In genomic region chr1:22533146-22534096, GRCm38 (mm10) we compare ENCODE assay signal across 8 mouse cellular contexts.
DNase-seq lines count a peak whose midpoint lies in the region; ATAC-seq and TF ChIP-seq lines count a peak whose summit lies in the region.

No protein-coding gene starts in this region.

- no peak for TF ChIP-seq POLR2A in testis, adult 2 months (IDR thresholded peaks at IDR 0.05; ENCODE audit: control insufficient read depth, low read depth, low read length)

- H3K27ac ChIP-seq in forebrain, embryonic 16.5 days (ENCODE audit: low read length) = peak overlapping the region; percentile 53; the same call in 1 of the 2 replicates
- H3K27ac ChIP-seq in midbrain, embryonic 11.5 days (ENCODE audit: low read depth, low read length) = peak overlapping the region; percentile 25; the same call in 1 of the 2 replicates
- no peak overlapping the region for H3K27ac ChIP-seq in testis, adult 2 months (ENCODE audit: control insufficient read depth, insufficient read depth, low read depth, low read length)

- H3K36me3 ChIP-seq in forebrain, embryonic 16.5 days (ENCODE audit: control insufficient read depth, insufficient read depth) = no peaks in the 10 kb centered on the region
- no peaks in the 10 kb centered on the region for H3K36me3 ChIP-seq in midbrain, embryonic 11.5 days (ENCODE audit: control insufficient read depth, insufficient read depth, low read length)
- H3K36me3 ChIP-seq in testis, adult 2 months (ENCODE audit: control insufficient read depth, insufficient read depth, low read length) = no peaks in the 10 kb centered on the region

- H3K4me1 ChIP-seq in forebrain, embryonic 16.5 days (replicated peaks; ENCODE audit: control insufficient read depth, insufficient read depth, low read length) = no peaks in the 10 kb centered on the region
- H3K4me1 ChIP-seq in midbrain, embryonic 11.5 days (ENCODE audit: control insufficient read depth, insufficient read depth, low read length) = no peaks in the 10 kb centered on the region
- H3K4me1 ChIP-seq in testis, adult 2 months (ENCODE audit: control insufficient read depth, insufficient read depth, low read length) = peaks cover 11% of the 10 kb centered on the region

- WGBS in forebrain, embryonic 16.5 days = under 1% methylated on average over 90 of the region's 112 CpGs
- WGBS in midbrain, embryonic 11.5 days = under 1% methylated on average over 100 of the region's 112 CpGs

- H3K9me3 ChIP-seq in forebrain, embryonic 16.5 days (ENCODE audit: control insufficient read depth, low read length) = no peaks in the 10 kb centered on the region
- H3K9me3 ChIP-seq in midbrain, embryonic 11.5 days (ENCODE audit: control insufficient read depth, low read length) = no peaks in the 10 kb centered on the region

- no peaks in the 10 kb centered on the region; the same call in 1 of the 2 replicates for H3K27me3 ChIP-seq in forebrain, embryonic 16.5 days (replicated peaks; ENCODE audit: control insufficient read depth, insufficient read depth, low read length)
- peaks cover 2% of the 10 kb centered on the region for H3K27me3 ChIP-seq in midbrain, embryonic 11.5 days (ENCODE audit: control insufficient read depth, insufficient read depth, low read length)
- H3K27me3 ChIP-seq in testis, adult 2 months (ENCODE audit: control insufficient read depth, insufficient read depth, low read length) = no peaks in the 10 kb centered on the region

- peak; percentile 39 to 54 for DNase-seq in left cerebral cortex, adult 18-20 months (ENCODE audit: low spot score in 2 of 2)
- no peak for DNase-seq in left cerebral cortex, adult 11 months (ENCODE audit: low spot score)
- peak; percentile 47 for DNase-seq in cerebellum, adult 9-10 months
- DNase-seq in kidney, postnatal 14 days = peak; percentile 4
- peak; percentile 96 for DNase-seq in midbrain, embryonic 11.5 days (ENCODE audit: low spot score, missing footprints)

- peak overlapping the region; percentile 96 for H3K4me2 ChIP-seq in forebrain, embryonic 16.5 days (ENCODE audit: low read length)
- peak overlapping the region; percentile 93 for H3K4me2 ChIP-seq in midbrain, embryonic 11.5 days

- peak overlapping the region; percentile 77 for H3K4me3 ChIP-seq in forebrain, embryonic 16.5 days (replicated peaks; ENCODE audit: low read length)
- peak overlapping the region; percentile 66 for H3K4me3 ChIP-seq in midbrain, embryonic 11.5 days (ENCODE audit: low read depth, low read length)
- H3K4me3 ChIP-seq in testis, adult 2 months (ENCODE audit: control insufficient read depth, low read depth, low read length) = peak overlapping the region; percentile 82

- TF ChIP-seq CTCF in testis, adult 2 months (IDR thresholded peaks at IDR 0.05; ENCODE audit: control insufficient read depth, insufficient read depth, insufficient replicate concordance, low read depth, low read length) = no peak

- peak; percentile 90 for ATAC-seq in forebrain, embryonic 16.5 days
- ATAC-seq in midbrain, embryonic 11.5 days (ENCODE audit: low FRiP score) = peak; percentile 95
- ATAC-seq in erythroid progenitor cell, adult 5-6 weeks (replicated peaks; ENCODE audit: low FRiP score, poor library complexity, severe bottlenecking) = no peak

- peak overlapping the region; percentile 74 for H3K9ac ChIP-seq in forebrain, embryonic 16.5 days (replicated peaks; ENCODE audit: low read depth, low read length)
- H3K9ac ChIP-seq in midbrain, embryonic 11.5 days (ENCODE audit: low read length) = peak overlapping the region; percentile 61
